Mouse (Mus musculus): ENCODE measurements at regions not wholly inside any gene's neighbourhood (a gene's known extent, or its start where the extent isn't known, plus 50 kb on each side); places are given as distances from the start of the nearest gene placed in this dataset.

DNA sequence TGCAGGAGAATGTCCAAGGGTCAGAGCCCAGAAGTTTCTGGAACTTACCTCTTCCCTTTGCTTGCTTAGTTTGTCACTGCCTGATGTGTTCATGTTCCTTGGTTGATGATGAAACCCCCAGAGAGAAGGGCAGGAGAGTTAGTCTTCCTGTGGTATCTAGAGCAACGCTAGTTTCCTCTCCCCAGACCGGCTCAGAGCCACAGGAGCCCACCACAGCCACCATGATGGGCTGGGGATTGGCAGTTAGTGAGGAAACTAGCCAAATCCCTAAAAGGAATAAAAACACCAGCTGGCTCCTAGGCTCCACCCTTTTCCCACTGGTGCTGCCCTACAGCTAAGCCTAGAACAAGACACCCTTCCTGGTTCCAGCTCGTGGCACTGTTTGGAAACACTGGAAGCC lies 87.9 kb downstream of the Rplp1 start:
- intact Hi-C loops (cut with DNase I) = loop anchor here (5.0 kb wide), 2 partner anchors 74 to 114 kb away; no protein-coding TSS in a partner anchor
- no peak for DNase-seq (ENCODE audit: low spot score in 2 of 2)

- no peak for DNase-seq (ENCODE audit: low spot score in 2 of 2)
- intact Hi-C loops (cut with DNase I) = loop anchor here (5.0 kb wide), 2 partner anchors 74 to 114 kb away; no protein-coding TSS in a partner anchor
Observed at GRCm38 (mm10) chr9:61825804-61826203, 88.5 kb downstream of the Rplp1 start.

- intact Hi-C loops (cut with DNase I) = no loop called here
Observed at GRCm38 (mm10) chr9:61819836-61820235, 94.5 kb downstream of the Rplp1 start.

GRCm38 (mm10) chr9:61816589-61817179 lies 97.7 kb downstream of the Rplp1 start:
- intact Hi-C loops (cut with DNase I) = no loop called here
- no peak for DNase-seq (ENCODE audit: low spot score in 2 of 2)

More at GRCm38 (mm10) chr9:61819836-61820235, 94.5 kb downstream of the Rplp1 start:
- DNase-seq (ENCODE audit: low spot score in 2 of 2) = no peak

DNA sequence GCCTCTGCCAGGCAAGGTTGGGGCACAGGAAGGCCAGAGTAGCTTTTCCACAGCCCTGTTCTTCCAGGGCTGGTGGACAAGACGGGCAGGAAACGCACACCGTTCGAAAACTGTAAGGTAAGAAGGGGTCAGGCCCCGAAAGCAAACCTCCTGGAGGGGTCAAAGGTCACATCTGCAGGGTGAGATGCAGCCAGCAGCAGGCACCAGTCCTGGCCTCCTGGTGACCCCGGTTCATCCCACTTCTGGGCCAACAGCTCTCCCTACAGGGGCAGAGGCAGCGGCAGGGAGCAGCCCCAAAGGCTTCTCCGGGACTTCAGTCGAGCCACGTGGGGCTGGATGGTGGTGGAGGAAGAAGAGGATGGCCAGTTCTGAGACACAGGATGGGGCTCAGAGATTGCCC lies 98.3 kb downstream of the Rplp1 start:
- intact Hi-C loops (cut with DNase I) = no loop called here
- no peak for DNase-seq (ENCODE audit: low spot score in 2 of 2)

DNA sequence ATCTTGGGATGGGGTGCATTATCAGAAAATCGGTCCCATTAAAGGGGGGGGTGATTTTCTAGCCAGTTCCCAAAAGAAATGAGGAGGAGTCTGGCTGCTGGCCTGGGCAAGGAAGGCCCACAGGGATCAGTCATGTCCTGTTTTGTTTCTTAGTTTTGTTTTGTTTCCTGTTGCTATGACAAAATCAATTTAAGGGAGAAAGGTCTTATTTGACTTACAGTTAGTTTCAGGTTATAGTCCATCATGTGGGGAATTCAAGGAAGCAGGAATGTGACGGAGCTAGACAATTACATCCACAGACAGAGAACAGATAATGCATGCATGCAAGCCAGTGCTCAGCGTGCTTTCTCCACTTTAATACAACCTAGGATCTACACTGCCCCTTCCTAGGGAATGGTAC lies 101.1 kb downstream of the Rplp1 start:
- no peak for DNase-seq (ENCODE audit: low spot score in 2 of 2)
- intact Hi-C loops (cut with DNase I) = no loop called here

DNA sequence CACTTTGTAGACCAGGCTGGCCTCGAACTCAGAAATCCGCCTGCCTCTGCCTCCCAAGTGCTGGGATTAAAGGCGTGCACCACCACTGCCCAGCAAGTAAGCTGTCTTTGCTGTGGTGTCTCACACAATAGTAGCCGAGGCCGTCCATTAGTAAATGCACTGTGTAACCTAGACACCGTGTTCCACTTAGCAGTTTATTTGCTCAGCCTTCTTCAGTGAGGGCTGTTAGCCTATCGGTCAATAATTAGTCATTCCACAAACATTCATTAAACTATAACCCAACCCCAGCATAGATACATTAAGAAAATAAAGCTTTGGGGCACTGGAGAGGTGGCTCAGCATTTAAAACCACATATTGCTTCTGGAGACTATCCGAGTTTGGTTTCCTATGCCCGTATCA lies 102.0 kb downstream of the Rplp1 start:
- intact Hi-C loops (cut with DNase I) = no loop called here
- DNase-seq (ENCODE audit: low spot score in 2 of 2) = no peak

- no peak for DNase-seq (ENCODE audit: low spot score in 2 of 2)
- intact Hi-C loops (cut with DNase I) = no loop called here
Observed at GRCm38 (mm10) chr9:61810456-61810855, 103.9 kb downstream of the Rplp1 start.

DNA sequence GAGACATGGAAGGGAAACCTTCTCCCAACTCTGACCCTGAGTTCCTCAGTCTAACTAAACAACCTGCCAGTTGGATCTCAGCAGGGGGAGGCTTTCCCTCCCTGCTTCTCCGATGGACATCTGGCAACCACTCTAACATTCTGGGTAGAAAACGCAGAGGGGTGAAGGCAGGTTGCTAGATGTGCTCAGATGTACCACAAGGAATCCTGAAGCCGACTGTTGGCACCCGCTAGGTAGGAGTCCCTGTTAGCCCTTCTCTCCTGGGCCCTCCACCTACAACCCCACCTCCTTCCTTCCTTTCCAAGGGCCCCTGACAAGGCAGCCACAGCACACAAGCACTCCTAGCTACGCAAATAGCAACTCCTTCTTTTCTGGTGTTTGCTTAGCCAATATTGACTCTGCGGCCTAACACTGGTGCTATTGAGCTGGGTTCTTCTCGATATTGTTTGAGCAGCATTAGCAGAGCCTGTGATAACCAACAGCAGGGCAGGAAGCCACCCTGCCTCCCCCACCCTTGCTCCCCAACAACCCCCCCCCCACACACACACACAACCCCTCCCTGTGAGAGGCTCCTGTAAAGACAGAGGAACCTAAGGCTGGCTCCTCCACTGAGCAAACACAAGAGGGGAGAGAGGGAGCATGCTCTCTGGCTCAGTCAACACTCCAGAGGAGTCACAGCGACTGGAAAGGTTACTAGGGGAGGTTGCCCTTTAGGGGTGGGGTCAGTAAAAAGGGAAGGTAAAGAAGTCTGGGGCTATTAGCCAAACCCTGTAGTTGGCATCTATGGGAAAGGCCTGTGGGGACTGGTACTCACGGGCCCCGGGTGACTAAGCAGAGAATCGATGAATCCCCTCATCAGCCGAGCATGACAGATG lies 105.8 kb downstream of the Rplp1 start:
- intact Hi-C loops (cut with DNase I) = no loop called here
- no peak for DNase-seq (ENCODE audit: low spot score in 2 of 2)

GRCm38 (mm10) chr9:61805971-61806370 lies 108.4 kb downstream of the Rplp1 start:
- no peak for DNase-seq (ENCODE audit: low spot score in 2 of 2)
- intact Hi-C loops (cut with DNase I) = no loop called here

DNA sequence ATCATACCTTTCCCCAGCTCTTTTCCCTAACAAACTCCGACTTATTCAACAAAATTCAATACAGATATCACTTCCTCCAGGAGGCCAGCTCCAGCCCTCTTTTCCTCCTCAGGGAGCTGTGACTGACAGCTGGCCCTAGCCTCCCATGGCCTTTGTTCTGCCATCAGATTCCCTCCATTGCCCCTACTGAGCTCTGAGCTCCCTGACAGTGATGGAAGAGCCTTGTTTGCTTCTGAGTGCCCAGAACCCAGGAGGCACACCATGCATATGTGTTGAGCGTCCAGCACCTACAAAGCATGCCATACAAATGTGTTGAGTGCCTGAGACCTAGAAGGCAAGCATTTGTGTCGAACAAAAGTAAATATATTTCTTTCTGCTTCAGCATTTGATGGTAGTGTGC lies 110.8 kb downstream of the Rplp1 start:
- intact Hi-C loops (cut with DNase I) = no loop called here
- DNase-seq (ENCODE audit: low spot score in 2 of 2) = no peak

DNA sequence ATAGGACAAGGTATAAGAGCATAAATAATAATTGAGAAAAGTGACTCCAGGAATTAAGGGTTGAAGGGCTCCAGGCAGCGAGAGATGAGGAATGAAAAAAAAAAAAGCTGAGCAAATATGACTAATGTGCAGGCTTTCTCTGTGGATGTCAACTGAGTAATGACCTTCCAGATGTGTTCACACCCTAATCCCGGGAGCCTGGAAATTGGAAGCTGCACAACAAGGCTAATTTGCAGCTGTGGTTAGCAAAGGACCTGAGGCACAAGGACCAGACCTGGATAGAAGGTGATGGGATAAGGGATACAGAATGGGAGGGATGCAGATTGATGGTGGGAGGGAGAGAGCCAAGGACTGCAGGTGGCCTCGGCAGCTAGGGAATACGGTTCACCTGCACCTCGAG lies 111.6 kb downstream of the Rplp1 start:
- intact Hi-C loops (cut with DNase I) = no loop called here
- DNase-seq (ENCODE audit: low spot score in 2 of 2) = no peak

- DNase-seq (ENCODE audit: low spot score in 2 of 2) = no peak
- intact Hi-C loops (cut with DNase I) = no loop called here
Observed at GRCm38 (mm10) chr9:61799535-61799934, 114.8 kb downstream of the Rplp1 start.

DNA sequence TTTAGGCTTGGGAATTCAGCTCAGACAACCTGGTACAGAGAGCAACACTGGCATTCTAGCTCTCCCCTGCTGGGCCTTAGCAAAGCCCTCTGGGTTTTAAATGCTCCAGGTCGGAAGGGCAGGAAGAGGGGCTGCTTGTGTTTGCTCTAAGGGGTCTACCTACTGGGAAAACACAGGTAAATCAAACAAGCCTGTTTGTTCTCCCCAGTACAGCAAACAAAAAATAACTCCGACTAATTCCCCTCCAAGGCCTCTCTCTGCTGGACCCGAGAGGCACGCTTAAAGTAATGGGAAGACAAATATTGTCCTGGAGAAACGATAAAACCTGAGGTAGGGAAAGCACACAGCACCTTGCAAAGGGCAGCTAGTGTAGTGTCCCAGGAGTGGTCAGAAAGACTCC lies 118.4 kb downstream of the Rplp1 start:
- DNase-seq (ENCODE audit: low spot score in 2 of 2) = no peak
- intact Hi-C loops (cut with DNase I) = no loop called here

DNA sequence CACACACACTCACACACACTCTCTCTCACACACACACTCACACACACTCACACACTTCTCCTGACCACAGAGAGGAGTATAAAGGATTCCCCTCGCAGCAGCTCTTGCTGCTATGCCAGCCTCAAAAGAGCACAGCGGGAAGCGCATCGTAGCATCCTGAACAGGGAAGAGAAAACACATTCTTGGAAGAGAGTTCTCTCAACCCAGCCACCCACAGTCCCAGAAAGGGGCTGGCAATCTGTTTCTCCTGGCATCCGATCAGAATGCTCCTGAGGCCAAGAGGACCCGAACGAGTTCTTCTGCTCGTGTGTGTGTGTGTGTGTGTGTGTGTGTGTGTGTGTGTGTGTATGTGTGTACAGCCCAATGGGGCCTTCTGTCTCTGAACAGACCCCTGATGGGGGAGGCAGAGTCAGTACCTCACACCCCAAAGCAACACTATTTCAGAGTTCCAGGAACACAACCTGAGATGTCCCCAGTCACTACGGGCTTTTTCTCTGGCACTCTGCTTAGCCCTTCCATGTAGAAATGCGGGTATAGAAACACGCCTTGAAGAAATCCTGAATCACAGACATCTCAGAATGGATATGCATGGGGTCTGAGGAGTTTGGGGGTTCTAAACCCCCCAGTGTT lies 122.8 kb downstream of the Rplp1 start:
- intact Hi-C loops (cut with DNase I) = no loop called here

GRCm38 (mm10) chr9:61790849-61791248 lies 123.5 kb downstream of the Rplp1 start:
- intact Hi-C loops (cut with DNase I) = no loop called here
- no peak for DNase-seq (ENCODE audit: low spot score in 2 of 2)

More for the DNA sequence above, 122.8 kb downstream of the Rplp1 start:
- peak; percentile 70 to 72 for DNase-seq (ENCODE audit: low spot score in 2 of 2)

DNA sequence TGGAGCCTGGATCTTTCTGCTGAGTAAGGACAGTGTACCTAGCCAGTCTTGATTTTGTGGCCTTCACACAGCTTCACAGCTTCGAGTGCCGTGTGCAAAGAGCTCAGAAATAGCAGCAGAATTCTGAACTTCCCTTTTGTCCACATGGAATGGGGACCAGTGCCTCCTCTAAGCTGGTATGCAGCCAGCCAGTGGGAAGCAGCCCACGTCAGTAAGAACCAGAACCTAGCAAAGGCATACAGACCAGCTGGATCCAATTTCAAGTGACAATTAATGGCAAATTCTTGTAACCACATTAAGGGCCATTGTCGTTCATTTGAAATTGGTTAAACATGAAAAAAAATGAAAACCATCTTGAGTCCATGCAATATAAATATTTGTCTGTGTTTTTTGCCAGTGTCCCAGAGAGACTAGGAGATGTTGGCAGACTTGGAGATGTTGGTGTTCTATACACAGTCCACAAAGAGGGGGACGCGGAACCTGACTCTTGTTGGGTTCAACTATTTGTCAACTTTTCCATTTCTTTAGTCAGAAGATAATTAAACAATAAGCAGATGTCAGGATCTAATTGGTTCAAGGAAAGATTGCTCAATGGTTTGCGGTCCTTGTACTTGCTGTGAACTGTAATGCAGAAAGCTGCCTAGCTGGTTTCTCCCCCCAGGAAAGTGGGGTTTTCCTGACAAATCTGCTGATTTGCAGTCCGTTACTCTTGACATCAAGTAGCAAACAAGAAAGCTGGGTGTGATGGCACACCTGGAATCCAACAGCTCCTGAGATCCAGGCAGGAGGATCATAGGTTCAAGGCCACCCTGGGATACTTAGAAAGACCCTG lies 125.1 kb downstream of the Rplp1 start:
- peak; percentile 8 to 19 for DNase-seq (ENCODE audit: low spot score in 2 of 2)
- intact Hi-C loops (cut with DNase I) = no loop called here

DNA sequence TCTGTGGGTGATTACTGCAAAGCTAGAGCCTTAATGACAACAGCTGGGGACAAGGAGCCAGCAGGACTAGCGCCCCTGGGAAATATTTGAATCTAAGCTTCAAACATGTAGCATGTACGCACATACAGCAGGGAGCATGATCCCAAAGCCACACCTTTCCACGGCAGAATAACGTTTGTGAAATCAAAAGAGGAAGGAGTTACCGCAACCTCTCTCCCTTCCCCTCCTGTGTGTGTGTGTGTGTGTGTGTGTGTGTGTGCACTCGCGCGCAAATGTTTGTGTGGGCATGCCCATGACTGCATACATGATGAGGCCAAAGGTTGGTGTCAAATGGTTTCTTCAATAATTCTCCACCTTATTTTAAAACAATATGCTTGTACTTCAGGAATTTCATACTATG lies 132.9 kb downstream of the Rplp1 start:
- intact Hi-C loops (cut with DNase I) = no loop called here
- DNase-seq (ENCODE audit: low spot score in 2 of 2) = no peak

DNA sequence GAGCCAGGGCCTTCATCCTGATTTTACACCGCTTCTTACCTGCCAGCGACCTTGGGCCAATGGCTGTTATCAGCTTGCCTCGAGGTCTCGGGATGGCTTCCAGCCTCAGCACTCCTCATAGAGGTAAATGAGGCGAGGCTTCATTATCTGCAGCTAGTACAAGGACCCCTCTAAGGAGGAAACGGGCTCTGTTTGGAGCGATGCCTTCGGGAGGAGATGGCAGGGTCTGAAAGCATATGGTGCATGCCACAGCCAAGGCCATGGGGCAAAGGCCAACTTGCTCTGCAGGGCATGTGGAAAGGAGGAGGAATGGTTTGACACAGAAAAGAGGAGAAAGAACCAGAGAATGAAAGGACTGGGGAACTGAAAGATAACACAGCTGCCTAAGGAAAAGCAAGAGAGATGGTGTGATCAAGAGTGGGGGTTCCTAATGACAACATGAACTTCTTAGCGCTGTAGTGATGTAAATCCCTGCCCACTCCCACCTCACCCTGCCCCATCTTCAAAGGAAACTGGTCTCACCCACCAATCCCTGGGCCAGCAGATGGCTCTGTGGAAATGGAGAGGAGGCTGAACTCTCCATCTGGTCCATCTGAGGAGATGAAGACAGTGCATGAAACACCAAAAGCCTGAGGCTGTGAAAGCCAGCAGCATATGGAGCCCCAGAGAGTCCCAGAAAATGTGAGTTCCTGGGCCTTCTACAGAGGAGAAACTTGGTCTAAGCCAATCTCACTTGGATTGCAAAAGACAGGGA lies 134.0 kb downstream of the Rplp1 start:
- intact Hi-C loops (cut with DNase I) = no loop called here

More for the DNA sequence above, 134.0 kb downstream of the Rplp1 start:
- peak; percentile 53 to 63 for DNase-seq (ENCODE audit: low spot score in 2 of 2)
